Mouse (Mus musculus): Measurements from ENCODE around the gene Fkbp8. TPM values are rescaled to one million over a fixed set of nuclear protein-coding genes. Genes with fewer than 3 reads are reported as not detected.

Gene Fkbp8
- polyA plus RNA-seq (2021): 278 TPM

GRCm38 (mm10) chr8:70527512-70528181 lies at the start of gene Fkbp8, which contains the start of gene Kxd1:
Gene Fkbp8, plus strand, starts transcription at chr8:70527724.
Gene Kxd1, minus strand, starts transcription at chr8:70527956.
- ChIA-PET POLR2A (interaction anchor here (0.5 to 4.8 kb wide), 4 partner anchors 11 to 82 kb away, joined by 3 to 24 read pairs (median 6); partner anchors contain the start of genes Ell and Rex1bd), CTCF (interaction anchor here (1.4 to 3.5 kb wide), 3 partner anchors 10 to 80 kb away, joined by 3 to 20 read pairs (median 14); partner anchors contain the start of gene Ell)
- H3K27me3 ChIP-seq: no peaks in the 10 kb centered on the region
- in situ Hi-C loops (cut with MboI; ENCODE audit: low pct_unique_long_range_greater_than_20kb): no loop called here
- DNase-seq (ENCODE audit: low read depth, low spot score) (no peak), ATAC-seq (peak; percentile 86)
- no peak for TF ChIP-seq CTCF (IDR thresholded peaks at IDR 0.05)

GRCm38 (mm10) chr8:70481908-70482307 lies 45.6 kb upstream of the Fkbp8 start:
- POLR2A ChIA-PET: no interaction called here
- H3K27me3 ChIP-seq: peaks cover 3% of the 10 kb centered on the region
- no peak for ATAC-seq
- in situ Hi-C loops (cut with MboI; ENCODE audit: low pct_unique_long_range_greater_than_20kb): no loop called here
- TF ChIP-seq CTCF (IDR thresholded peaks at IDR 0.05): no peak
- DNase-seq (ENCODE audit: low read depth, low spot score): no peak
- CTCF ChIA-PET: no interaction called here

DNA sequence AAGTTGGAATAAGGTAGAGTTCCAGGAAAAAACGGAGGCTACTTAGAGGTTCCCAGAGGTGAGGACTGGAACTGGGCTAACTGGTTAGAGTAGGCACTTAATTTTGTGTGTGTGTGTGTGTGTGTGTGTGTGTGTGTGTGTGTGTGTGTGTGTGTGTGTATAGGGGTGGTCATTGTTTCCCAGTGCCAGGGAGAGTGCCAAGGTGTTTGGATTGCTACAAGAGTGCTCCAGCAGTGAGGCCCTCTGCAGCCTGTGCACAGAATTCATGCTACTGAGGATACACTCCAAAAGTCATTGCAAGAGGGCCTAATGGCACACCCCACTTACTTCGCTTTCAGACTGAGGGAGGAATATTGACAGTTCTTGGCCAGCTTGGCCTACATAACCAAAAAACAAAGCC lies 44.6 kb upstream of the Fkbp8 start:
- POLR2A ChIA-PET: no interaction called here
- DNase-seq (ENCODE audit: low read depth, low spot score) (no peak), ATAC-seq (no peak)
- CTCF ChIA-PET: no interaction called here
- TF ChIP-seq CTCF (IDR thresholded peaks at IDR 0.05): no peak
- in situ Hi-C loops (cut with MboI; ENCODE audit: low pct_unique_long_range_greater_than_20kb): no loop called here
- peaks cover 3% of the 10 kb centered on the region for H3K27me3 ChIP-seq

GRCm38 (mm10) chr8:70486191-70486681 lies 41.3 kb upstream of the Fkbp8 start:
- ATAC-seq (no peak), DNase-seq (ENCODE audit: low read depth, low spot score) (no peak)
- in situ Hi-C loops (cut with MboI; ENCODE audit: low pct_unique_long_range_greater_than_20kb): no loop called here
- no peak for TF ChIP-seq CTCF (IDR thresholded peaks at IDR 0.05)
- POLR2A ChIA-PET: no interaction called here
- CTCF ChIA-PET: no interaction called here
- H3K27me3 ChIP-seq: peaks cover 3% of the 10 kb centered on the region

DNA sequence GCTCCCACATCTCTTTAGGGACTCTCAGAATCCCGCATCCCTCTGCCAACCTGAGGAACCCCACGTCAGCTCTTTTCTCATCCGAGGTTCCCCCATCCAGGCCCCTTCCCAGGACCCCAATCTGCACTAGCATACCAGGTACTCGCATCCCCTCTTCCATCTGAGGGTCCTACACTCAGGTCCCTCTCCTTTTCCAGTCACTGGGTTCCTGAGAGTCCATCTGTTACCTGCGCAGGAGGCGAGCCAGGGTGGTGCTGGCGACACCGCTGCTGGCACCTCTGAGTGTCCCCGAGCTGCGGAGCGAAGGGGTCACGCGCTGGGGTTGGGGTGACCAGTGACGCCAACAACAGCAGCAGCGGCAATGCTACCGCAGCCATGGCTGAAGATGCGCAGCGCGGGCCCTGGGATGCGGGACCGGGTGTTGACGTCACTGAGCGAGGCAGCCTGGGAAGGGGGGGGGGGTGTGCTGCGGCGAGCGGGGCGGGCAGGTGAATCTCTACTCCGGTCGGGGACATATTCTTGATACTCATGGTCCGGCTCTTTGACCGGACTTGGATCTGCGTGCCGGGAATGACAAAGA lies 40.5 kb upstream of the Fkbp8 start, which contains the start of gene Tmem59l:
Gene Tmem59l, minus strand, starts transcription at position 418 of the 580 bp plus-strand sequence.
- no peak for TF ChIP-seq CTCF (IDR thresholded peaks at IDR 0.05)
- in situ Hi-C loops (cut with MboI; ENCODE audit: low pct_unique_long_range_greater_than_20kb): no loop called here
- ChIA-PET POLR2A (no interaction called here), CTCF (no interaction called here)
- no peaks in the 10 kb centered on the region for H3K27me3 ChIP-seq
- ATAC-seq (no peak), DNase-seq (ENCODE audit: low read depth, low spot score) (no peak)

DNA sequence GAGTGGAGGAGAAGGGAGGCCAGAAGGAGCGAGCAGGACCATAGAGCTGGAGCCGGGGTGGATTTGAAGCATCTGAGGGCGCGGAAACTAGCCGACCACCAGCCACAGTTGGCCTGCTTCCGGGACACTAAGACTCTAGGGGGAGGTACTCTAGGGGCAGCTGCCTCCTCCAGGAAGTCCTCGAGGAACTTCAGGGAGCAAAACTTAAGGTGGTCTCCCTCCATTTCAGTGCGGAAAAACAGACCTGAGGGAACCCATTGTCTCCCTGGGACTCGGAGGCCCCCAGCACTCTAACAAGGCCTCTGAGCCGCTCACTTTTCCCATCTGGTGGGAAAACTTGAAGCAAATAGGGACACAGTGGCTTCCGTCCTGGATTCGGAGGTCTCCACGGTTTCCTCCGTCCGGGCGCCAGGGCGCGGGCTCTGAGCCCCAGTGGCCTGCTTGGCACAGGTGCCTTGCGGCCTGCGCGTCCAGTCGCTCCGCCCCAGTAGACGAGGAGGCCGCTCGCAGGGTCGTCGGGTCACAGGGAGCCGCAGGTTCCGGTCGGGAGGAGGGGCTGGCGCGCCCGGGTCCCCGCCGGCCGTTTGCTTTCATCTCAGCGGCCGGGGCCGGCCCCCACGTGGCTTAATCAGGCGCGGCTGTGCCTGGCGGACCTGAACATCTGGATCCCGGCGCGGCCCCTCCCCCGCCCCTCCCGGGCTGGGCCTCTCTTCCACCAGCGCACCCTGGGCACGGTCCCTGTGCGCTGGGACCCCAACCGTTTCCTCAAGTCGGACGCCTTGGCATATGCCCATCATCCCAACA lies 39.3 kb upstream of the Fkbp8 start:
- DNase-seq (ENCODE audit: low read depth, low spot score) (no peak), ATAC-seq (no peak)
- no peak for TF ChIP-seq CTCF (IDR thresholded peaks at IDR 0.05)
- ChIA-PET POLR2A (no interaction called here), CTCF (no interaction called here)
- in situ Hi-C loops (cut with MboI; ENCODE audit: low pct_unique_long_range_greater_than_20kb): no loop called here
- no peaks in the 10 kb centered on the region for H3K27me3 ChIP-seq

- in situ Hi-C loops (cut with MboI; ENCODE audit: low pct_unique_long_range_greater_than_20kb): no loop called here
- CTCF ChIA-PET: no interaction called here
- no peak for ATAC-seq
- no peak for TF ChIP-seq CTCF (IDR thresholded peaks at IDR 0.05)
- no peak for DNase-seq (ENCODE audit: low read depth, low spot score)
- H3K27me3 ChIP-seq: no peaks in the 10 kb centered on the region
- POLR2A ChIA-PET: no interaction called here
These were observed 38.5 kb upstream of the Fkbp8 start for GRCm38 (mm10) chr8:70488931-70489470.

DNA sequence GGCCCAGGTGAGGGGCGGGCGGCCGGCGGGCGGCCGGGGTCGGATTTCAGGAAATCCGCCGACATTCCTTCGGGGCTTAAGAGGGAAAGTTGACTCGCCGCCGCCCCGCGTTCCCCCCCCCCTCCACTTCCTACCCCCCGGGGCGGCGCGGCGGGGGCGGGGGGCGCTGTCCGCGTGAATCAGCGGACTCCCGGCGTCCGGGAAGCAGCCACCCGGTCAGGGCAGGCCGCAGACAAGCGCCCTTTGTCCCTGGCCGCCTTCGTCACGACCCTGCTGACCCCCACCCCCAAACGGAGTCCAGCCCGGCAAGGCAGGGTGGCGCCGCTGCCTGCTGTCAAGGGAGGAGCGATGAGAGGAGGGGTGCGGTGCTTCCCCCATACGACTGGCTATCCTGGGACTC lies 37.9 kb upstream of the Fkbp8 start:
- ATAC-seq (no peak), DNase-seq (ENCODE audit: low read depth, low spot score) (no peak)
- CTCF ChIA-PET: no interaction called here
- POLR2A ChIA-PET: no interaction called here
- no peak for TF ChIP-seq CTCF (IDR thresholded peaks at IDR 0.05)
- in situ Hi-C loops (cut with MboI; ENCODE audit: low pct_unique_long_range_greater_than_20kb): no loop called here
- H3K27me3 ChIP-seq: no peaks in the 10 kb centered on the region

GRCm38 (mm10) chr8:70490061-70490879 lies 37.3 kb upstream of the Fkbp8 start:
- in situ Hi-C loops (cut with MboI; ENCODE audit: low pct_unique_long_range_greater_than_20kb): no loop called here
- ChIA-PET CTCF (no interaction called here), POLR2A (no interaction called here)
- ATAC-seq: no peak
- no peaks in the 10 kb centered on the region for H3K27me3 ChIP-seq
- DNase-seq (ENCODE audit: low read depth, low spot score): no peak
- no peak for TF ChIP-seq CTCF (IDR thresholded peaks at IDR 0.05)

DNA sequence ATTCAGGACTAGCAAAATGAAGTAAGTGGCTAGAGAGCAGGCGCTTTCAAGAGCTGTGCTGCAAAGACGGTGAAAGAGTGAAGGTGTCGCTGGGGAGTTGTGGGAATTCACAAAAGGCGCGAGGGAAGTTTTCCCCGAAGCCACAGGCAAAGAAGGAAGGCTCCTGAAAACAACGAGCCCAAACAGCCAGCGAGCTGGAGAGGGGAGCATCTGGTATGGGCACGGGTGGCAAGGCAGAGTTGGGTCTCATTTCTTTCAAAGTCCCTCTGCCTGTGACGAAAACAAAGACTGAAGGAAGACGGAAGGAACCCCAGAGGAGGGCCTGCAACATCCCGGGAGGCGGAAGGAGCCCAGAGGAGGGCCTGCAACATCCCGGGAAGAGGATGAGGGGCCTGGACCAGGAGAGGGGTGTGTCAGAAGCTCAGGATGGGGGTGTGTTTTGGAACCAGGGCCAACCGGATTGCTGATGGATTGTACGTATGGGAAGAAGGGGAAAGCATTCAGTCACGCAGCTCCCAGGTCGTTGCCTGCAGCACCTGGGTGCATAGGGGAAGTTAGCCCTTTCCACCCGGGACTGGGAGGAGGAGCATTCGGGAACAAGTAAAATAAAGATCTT lies 36.5 kb upstream of the Fkbp8 start:
- ChIA-PET POLR2A (no interaction called here), CTCF (no interaction called here)
- in situ Hi-C loops (cut with MboI; ENCODE audit: low pct_unique_long_range_greater_than_20kb): no loop called here
- ATAC-seq: no peak
- TF ChIP-seq CTCF (IDR thresholded peaks at IDR 0.05): no peak
- no peaks in the 10 kb centered on the region for H3K27me3 ChIP-seq
- DNase-seq (ENCODE audit: low read depth, low spot score): no peak

Data from Patski (cell line).